Mouse (Mus musculus) testis, adult 2 months (tissue): Measurements from ENCODE around the gene Mapk8ip1.

ENCODE experiments used
- CTCF ChIP-seq: fragments of 200-500 bp; IDR thresholded peaks from 2 replicates; pipeline ENCODE4 v1.5.1; 2012; ENCODE audit warnings: low read depth, mild to moderate bottlenecking, inconsistent platforms, low read length, moderate library complexity; ENCODE audit not compliant: control insufficient read depth, insufficient read depth, insufficient replicate concordance
- POLR2A ChIP-seq: fragments of 200-500 bp; IDR thresholded peaks from 2 replicates; pipeline ENCODE4 v1.6.1; 2012; ENCODE audit warnings: low read depth, mild to moderate bottlenecking, inconsistent platforms, low read length, moderate library complexity; ENCODE audit not compliant: control insufficient read depth

GRCm38 (mm10) chr2:92431611-92432179 lies 30.6 kb upstream of the Mapk8ip1 start:
- TF ChIP-seq CTCF (no peak), POLR2A (no peak)
